Mouse (Mus musculus): Measurements from ENCODE around the gene Tuba1a. TPM values are rescaled to one million over a fixed set of nuclear protein-coding genes. Genes with fewer than 3 reads are reported as not detected.

Gene Tuba1a
- polyA plus RNA-seq, 1 experiment from 2014 or later = 10,701 TPM

- Histone ChIP-seq H3K27me3 (replicated peaks) (no peaks in the 10 kb centered on the region), H3K27ac (peak overlapping the region; percentile 95), H3K4me1 (peaks cover 65% of the 10 kb centered on the region), H3K36me3 (no peaks in the 10 kb centered on the region), H3K9me3 (no peaks in the 10 kb centered on the region), H3K4me3 (peak overlapping the region; percentile 16), H3K9ac (peak overlapping the region; percentile 69), H3K4me2 (replicated peaks) (peak overlapping the region; percentile 71)
- ATAC-seq (ENCODE audit: low FRiP score, low read depth) = no peak
- WGBS = 7% methylated on average over 9 of the region's 9 CpGs
Measured at GRCm38 (mm10) chr15:98991540-98992050, 38.1 kb upstream of the Tuba1a start.

DNA sequence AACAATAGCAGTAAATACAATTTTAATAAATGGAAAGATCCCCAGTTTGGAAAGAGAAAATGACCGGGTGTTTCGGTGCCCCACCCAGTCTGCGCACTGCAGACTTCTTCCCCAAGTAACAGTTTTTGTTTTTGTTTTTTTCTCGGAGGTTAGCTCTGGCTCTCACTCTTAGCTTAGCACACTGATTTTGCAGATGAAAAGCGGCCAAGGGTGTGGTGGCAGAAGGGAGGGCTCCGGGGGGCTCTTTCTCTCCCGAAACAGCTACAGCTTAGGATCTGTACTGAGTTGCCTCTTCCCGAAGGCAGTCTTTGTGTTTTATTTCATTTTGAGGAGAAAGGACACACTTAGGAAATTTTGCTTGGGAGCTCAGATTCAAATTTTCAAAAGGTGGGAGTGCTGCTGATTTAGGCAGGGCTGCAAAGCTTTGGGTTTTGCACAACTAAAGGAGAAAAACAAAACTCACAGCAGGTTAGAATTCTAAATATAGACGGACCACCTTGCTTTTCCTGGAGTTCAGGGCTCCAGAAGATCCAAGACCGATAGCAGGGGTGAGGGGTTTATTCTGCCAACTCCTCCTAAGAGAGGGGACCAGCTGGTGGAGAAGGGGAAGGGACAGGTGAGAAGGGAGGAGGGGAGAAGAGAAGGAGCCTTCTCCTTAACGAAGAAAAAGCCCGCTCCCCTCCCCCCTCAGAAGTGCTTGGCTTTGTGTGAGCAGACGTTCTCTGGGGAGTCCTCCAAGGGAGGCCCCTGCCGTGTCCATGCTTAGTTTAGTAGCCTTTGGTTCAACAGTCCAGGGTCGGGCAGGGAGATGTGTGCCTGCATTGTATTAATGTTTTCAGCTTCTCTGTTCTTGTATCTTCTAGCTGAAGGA is 37.4 kb upstream of the Tuba1a start:
- ATAC-seq (ENCODE audit: low FRiP score, low read depth) = no peak
- Histone ChIP-seq H3K4me2 (replicated peaks) (peak overlapping the region; percentile 71), H3K27ac (peak overlapping the region; percentile 95), H3K27me3 (replicated peaks) (no peaks in the 10 kb centered on the region), H3K9ac (peak overlapping the region; percentile 69), H3K4me1 (peaks cover 65% of the 10 kb centered on the region), H3K36me3 (no peaks in the 10 kb centered on the region), H3K4me3 (peak overlapping the region; percentile 16), H3K9me3 (no peaks in the 10 kb centered on the region)
- 15% methylated on average over 15 of the region's 15 CpGs for WGBS

GRCm38 (mm10) chr15:98989701-98990430 is 36.4 kb upstream of the Tuba1a start:
- ATAC-seq (ENCODE audit: low FRiP score, low read depth) = no peak
- H3K4me3 ChIP-seq = no peak overlapping the region
- H3K4me1 ChIP-seq = peaks cover 65% of the 10 kb centered on the region
- 29% methylated on average over 11 of the region's 12 CpGs for whole genome bisulfite sequencing
- H3K27ac ChIP-seq = peak overlapping the region; percentile 95
- H3K9ac ChIP-seq = peak overlapping the region; percentile 69
- no peaks in the 10 kb centered on the region for H3K27me3 ChIP-seq (replicated peaks)
- H3K36me3 ChIP-seq = no peaks in the 10 kb centered on the region
- peak overlapping the region; percentile 71 for H3K4me2 ChIP-seq (replicated peaks)
- no peaks in the 10 kb centered on the region for H3K9me3 ChIP-seq

GRCm38 (mm10) chr15:98988787-98989186 is 35.3 kb upstream of the Tuba1a start:
- 61% methylated on average over 3 of the region's 3 CpGs for WGBS
- H3K4me3 ChIP-seq = no peak overlapping the region
- peak overlapping the region; percentile 80; the same call in 1 of the 2 replicates for H3K9ac ChIP-seq
- no peaks in the 10 kb centered on the region for H3K27me3 ChIP-seq (replicated peaks)
- H3K36me3 ChIP-seq = no peaks in the 10 kb centered on the region
- no peak for ATAC-seq (ENCODE audit: low FRiP score, low read depth)
- peaks cover 65% of the 10 kb centered on the region for H3K4me1 ChIP-seq
- H3K27ac ChIP-seq = peak overlapping the region; percentile 28
- no peaks in the 10 kb centered on the region for H3K9me3 ChIP-seq
- H3K4me2 ChIP-seq (replicated peaks) = peak overlapping the region; percentile 71

- Histone ChIP-seq H3K9ac (peak overlapping the region; percentile 80), H3K27ac (peak overlapping the region; percentile 95), H3K36me3 (no peaks in the 10 kb centered on the region), H3K27me3 (replicated peaks) (no peaks in the 10 kb centered on the region), H3K4me2 (replicated peaks) (peak overlapping the region; percentile 71), H3K4me3 (peak overlapping the region; percentile 18; the same call in 1 of the 2 replicates), H3K4me1 (peaks cover 65% of the 10 kb centered on the region), H3K9me3 (no peaks in the 10 kb centered on the region)
- no peak for ATAC-seq (ENCODE audit: low FRiP score, low read depth)
- WGBS = 28% methylated on average over 8 of the region's 8 CpGs
Measured at GRCm38 (mm10) chr15:98987661-98988181, 34.2 kb upstream of the Tuba1a start.

- Histone ChIP-seq H3K4me2 (replicated peaks) (peak overlapping the region; percentile 71), H3K27me3 (replicated peaks) (no peaks in the 10 kb centered on the region), H3K4me1 (peaks cover 66% of the 10 kb centered on the region), H3K27ac (peak overlapping the region; percentile 95), H3K9me3 (no peaks in the 10 kb centered on the region), H3K36me3 (no peaks in the 10 kb centered on the region), H3K9ac (peak overlapping the region; percentile 80), H3K4me3 (peak overlapping the region; percentile 18)
- WGBS = 4% methylated on average over 7 of the region's 7 CpGs
- 0 out of 2 replicates have a peak, but pooled peaks have one; percentile 38 for ATAC-seq (ENCODE audit: low FRiP score, low read depth)
Measured at GRCm38 (mm10) chr15:98987077-98987630, 33.7 kb upstream of the Tuba1a start.

DNA sequence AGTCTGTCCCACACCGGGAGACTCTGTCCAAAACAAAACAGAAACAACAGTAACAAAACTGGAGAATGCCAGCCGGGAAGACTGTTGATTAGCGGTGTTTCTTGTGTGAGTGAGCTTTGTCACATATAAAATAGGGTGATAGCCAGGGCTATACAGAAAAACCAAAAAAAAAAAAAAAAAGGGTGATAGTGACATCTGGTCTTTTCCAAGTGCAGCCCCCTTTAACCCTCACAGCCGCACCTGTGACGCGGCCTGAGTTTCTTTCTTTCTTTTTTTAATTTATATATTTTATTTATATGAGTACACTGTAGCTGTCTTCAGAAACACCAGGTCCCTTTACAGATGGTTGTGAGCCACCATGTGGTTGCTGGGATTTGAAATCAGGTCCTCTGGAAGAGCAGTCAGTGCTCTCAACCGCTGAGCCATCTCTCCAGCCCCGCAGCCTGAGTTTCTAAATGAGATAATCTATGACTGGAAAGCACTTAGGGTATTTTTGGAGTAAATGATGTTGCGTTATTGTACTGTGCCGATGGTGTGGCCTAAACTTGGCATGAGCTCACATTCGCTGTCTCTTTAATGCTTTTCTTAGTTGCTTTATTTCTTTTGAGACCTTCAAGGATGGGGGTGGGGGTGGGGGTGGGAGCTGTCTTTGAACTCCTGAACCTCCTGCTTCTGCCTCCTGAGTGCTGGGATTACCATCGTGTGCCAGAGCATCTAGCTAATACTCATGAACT is 32.6 kb upstream of the Tuba1a start:
- Histone ChIP-seq H3K4me1 (peaks cover 63% of the 10 kb centered on the region), H3K4me3 (peak overlapping the region; percentile 37), H3K36me3 (no peaks in the 10 kb centered on the region), H3K4me2 (replicated peaks) (peak overlapping the region; percentile 71), H3K27me3 (replicated peaks) (no peaks in the 10 kb centered on the region), H3K9ac (peak overlapping the region; percentile 80), H3K27ac (peak overlapping the region; percentile 95), H3K9me3 (no peaks in the 10 kb centered on the region)
- 13% methylated on average over 12 of the region's 12 CpGs for WGBS
- ATAC-seq (ENCODE audit: low FRiP score, low read depth) = no peak

- H3K4me1 ChIP-seq = peaks cover 56% of the 10 kb centered on the region
- H3K27ac ChIP-seq = peak overlapping the region; percentile 95
- H3K4me3 ChIP-seq = peak overlapping the region; percentile 37
- WGBS = 2% methylated on average over 29 of the region's 29 CpGs
- no peaks in the 10 kb centered on the region for H3K36me3 ChIP-seq
- peak overlapping the region; percentile 71 for H3K4me2 ChIP-seq (replicated peaks)
- H3K27me3 ChIP-seq (replicated peaks) = no peaks in the 10 kb centered on the region
- H3K9ac ChIP-seq = peak overlapping the region; percentile 80
- no peaks in the 10 kb centered on the region for H3K9me3 ChIP-seq
- peak; percentile 64 for ATAC-seq (ENCODE audit: low FRiP score, low read depth)
Measured at GRCm38 (mm10) chr15:98985240-98985981, 31.9 kb upstream of the Tuba1a start.

GRCm38 (mm10) chr15:98984681-98985080 is 31.2 kb upstream of the Tuba1a start:
- Histone ChIP-seq H3K4me3 (peak overlapping the region; percentile 37), H3K9ac (peak overlapping the region; percentile 80), H3K4me1 (peaks cover 54% of the 10 kb centered on the region), H3K27me3 (replicated peaks) (no peaks in the 10 kb centered on the region), H3K27ac (peak overlapping the region; percentile 95), H3K9me3 (no peaks in the 10 kb centered on the region), H3K36me3 (no peaks in the 10 kb centered on the region), H3K4me2 (replicated peaks) (peak overlapping the region; percentile 71)
- 32% methylated on average over 6 of the region's 6 CpGs for WGBS
- ATAC-seq (ENCODE audit: low FRiP score, low read depth) = no peak

DNA sequence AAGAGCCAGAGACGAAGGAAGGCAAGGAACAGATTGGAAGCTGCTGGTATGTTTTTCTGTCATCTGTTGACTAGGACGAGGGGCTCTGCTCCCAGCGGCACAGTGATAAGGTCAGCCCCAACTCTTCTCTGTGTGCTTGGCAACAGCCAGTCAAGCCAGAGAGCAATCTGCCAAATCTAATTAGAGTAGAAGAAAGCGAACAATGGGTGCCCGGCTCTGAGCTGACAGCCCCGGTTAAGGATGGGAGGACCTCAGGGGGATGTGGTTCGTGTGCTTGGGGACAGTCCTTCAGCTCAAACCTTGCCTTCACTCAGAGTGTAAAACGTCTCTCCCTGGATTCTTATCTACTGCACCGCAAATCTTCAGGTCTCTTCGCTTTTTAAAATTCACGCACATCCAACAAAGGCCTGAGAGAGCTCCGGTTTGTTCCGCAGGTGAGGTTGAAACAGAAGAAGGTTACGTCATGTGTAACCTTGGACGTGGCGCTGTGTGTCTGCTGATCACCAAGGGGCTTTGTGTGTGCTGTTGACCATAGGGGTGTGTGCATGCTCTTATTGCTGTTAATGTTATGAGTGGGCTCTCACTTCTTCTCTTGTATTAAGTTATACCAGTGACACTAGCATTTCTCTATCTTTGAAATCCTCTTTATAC is 30.1 kb upstream of the Tuba1a start:
- ATAC-seq (ENCODE audit: low FRiP score, low read depth) = peak; percentile 69

More for the DNA sequence above, 30.1 kb upstream of the Tuba1a start:
- Histone ChIP-seq H3K9me3 (no peaks in the 10 kb centered on the region), H3K9ac (peak overlapping the region; percentile 80), H3K4me3 (peak overlapping the region; percentile 31), H3K36me3 (no peaks in the 10 kb centered on the region), H3K27ac (peak overlapping the region; percentile 74), H3K4me1 (peaks cover 49% of the 10 kb centered on the region), H3K4me2 (replicated peaks) (peak overlapping the region; percentile 71), H3K27me3 (replicated peaks) (no peaks in the 10 kb centered on the region)
- WGBS = 22% methylated on average over 16 of the region's 16 CpGs

All from neural tube, embryonic 12.5 days (tissue).